Mouse (Mus musculus): ENCODE data around the gene Asb8. TPM values are rescaled to one million over a fixed set of nuclear protein-coding genes. Genes with fewer than 3 reads are reported as not detected.

Asb8 gene
- polyA plus RNA-seq, 1 experiment from 2014 or later = 49.2 TPM

- Histone ChIP-seq H3K27me3 (no peaks in the 10 kb centered on the region), H3K27ac (no peak overlapping the region), H3K36me3 (no peaks in the 10 kb centered on the region), H3K9ac (no peak overlapping the region), H3K4me3 (no peak overlapping the region), H3K4me2 (no peak overlapping the region), H3K9me3 (no peaks in the 10 kb centered on the region), H3K4me1 (peaks cover 3% of the 10 kb centered on the region; the same call in 1 of the 2 replicates)
- no peak for ATAC-seq (ENCODE audit: insufficient number of reproducible peaks, insufficient read depth, low FRiP score, low TSS enrichment, low read depth)
- WGBS = 78% methylated on average over 3 of the region's 3 CpGs
These were observed 10.8 kb downstream of the Asb8 start for GRCm38 (mm10) chr15:98154631-98155030.

- no peak overlapping the region for H3K9ac ChIP-seq
- WGBS = 56% methylated on average over 4 of the region's 4 CpGs
- no peaks in the 10 kb centered on the region for H3K9me3 ChIP-seq
- H3K27ac ChIP-seq = no peak overlapping the region
- H3K27me3 ChIP-seq = no peaks in the 10 kb centered on the region
- H3K36me3 ChIP-seq = no peaks in the 10 kb centered on the region
- H3K4me2 ChIP-seq = no peak overlapping the region
- H3K4me1 ChIP-seq = peaks cover 3% of the 10 kb centered on the region; the same call in 1 of the 2 replicates
- no peak overlapping the region for H3K4me3 ChIP-seq
- ATAC-seq (ENCODE audit: insufficient number of reproducible peaks, insufficient read depth, low FRiP score, low TSS enrichment, low read depth) = no peak
These were observed 11.3 kb downstream of the Asb8 start for GRCm38 (mm10) chr15:98154146-98154545.

- Histone ChIP-seq H3K9me3 (no peaks in the 10 kb centered on the region), H3K9ac (no peak overlapping the region), H3K36me3 (no peaks in the 10 kb centered on the region), H3K4me1 (peaks cover 3% of the 10 kb centered on the region; the same call in 1 of the 2 replicates), H3K4me2 (no peak overlapping the region), H3K27ac (no peak overlapping the region), H3K27me3 (no peaks in the 10 kb centered on the region), H3K4me3 (no peak overlapping the region)
- 19% methylated on average over 3 of the region's 3 CpGs for whole genome bisulfite sequencing
- ATAC-seq (ENCODE audit: insufficient number of reproducible peaks, insufficient read depth, low FRiP score, low TSS enrichment, low read depth) = no peak
These were observed 11.8 kb downstream of the Asb8 start for GRCm38 (mm10) chr15:98153625-98154024.

- Histone ChIP-seq H3K4me2 (no peak overlapping the region), H3K9me3 (no peaks in the 10 kb centered on the region), H3K9ac (no peak overlapping the region), H3K36me3 (no peaks in the 10 kb centered on the region), H3K4me3 (no peak overlapping the region), H3K27ac (no peak overlapping the region), H3K4me1 (peaks cover 3% of the 10 kb centered on the region; the same call in 1 of the 2 replicates), H3K27me3 (no peaks in the 10 kb centered on the region)
- no peak for ATAC-seq (ENCODE audit: insufficient number of reproducible peaks, insufficient read depth, low FRiP score, low TSS enrichment, low read depth)
- 40% methylated on average over 7 of the region's 7 CpGs for WGBS
These were observed 12.5 kb downstream of the Asb8 start for GRCm38 (mm10) chr15:98152916-98153315.

GRCm38 (mm10) chr15:98149166-98149602 lies 16.2 kb downstream of the Asb8 start:
- Histone ChIP-seq H3K27me3 (no peaks in the 10 kb centered on the region), H3K4me1 (peaks cover 14% of the 10 kb centered on the region), H3K9me3 (no peaks in the 10 kb centered on the region), H3K27ac (no peak overlapping the region), H3K36me3 (no peaks in the 10 kb centered on the region), H3K4me2 (no peak overlapping the region), H3K4me3 (no peak overlapping the region), H3K9ac (no peak overlapping the region)
- no peak for ATAC-seq (ENCODE audit: insufficient number of reproducible peaks, insufficient read depth, low FRiP score, low TSS enrichment, low read depth)
- 55% methylated on average over 10 of the region's 10 CpGs for WGBS

- Histone ChIP-seq H3K4me3 (no peak overlapping the region), H3K4me2 (no peak overlapping the region), H3K36me3 (no peaks in the 10 kb centered on the region), H3K4me1 (peaks cover 14% of the 10 kb centered on the region), H3K9me3 (no peaks in the 10 kb centered on the region), H3K27me3 (no peaks in the 10 kb centered on the region), H3K27ac (no peak overlapping the region), H3K9ac (no peak overlapping the region)
- no peak for ATAC-seq (ENCODE audit: insufficient number of reproducible peaks, insufficient read depth, low FRiP score, low TSS enrichment, low read depth)
- 75% methylated on average over 3 of the region's 3 CpGs for WGBS
These were observed 17.1 kb downstream of the Asb8 start for GRCm38 (mm10) chr15:98148356-98148755.

GRCm38 (mm10) chr15:98145559-98146181 lies 19.8 kb downstream of the Asb8 start:
- Histone ChIP-seq H3K27me3 (no peaks in the 10 kb centered on the region), H3K4me1 (peaks cover 11% of the 10 kb centered on the region), H3K27ac (peak overlapping the region; percentile 85), H3K9me3 (no peaks in the 10 kb centered on the region), H3K9ac (peak overlapping the region; percentile 92), H3K4me2 (peak overlapping the region; percentile 84), H3K4me3 (peak overlapping the region; percentile 87), H3K36me3 (peaks cover 16% of the 10 kb centered on the region)
- peak; percentile 91 for ATAC-seq (ENCODE audit: insufficient number of reproducible peaks, insufficient read depth, low FRiP score, low TSS enrichment, low read depth)
- under 1% methylated on average over 38 of the region's 38 CpGs for WGBS

GRCm38 (mm10) chr15:98144861-98145507 lies 20.4 kb downstream of the Asb8 start:
- Histone ChIP-seq H3K4me2 (peak overlapping the region; percentile 84), H3K27ac (peak overlapping the region; percentile 85), H3K4me3 (peak overlapping the region; percentile 87), H3K36me3 (peaks cover 22% of the 10 kb centered on the region), H3K4me1 (peaks cover 11% of the 10 kb centered on the region), H3K27me3 (no peaks in the 10 kb centered on the region), H3K9me3 (no peaks in the 10 kb centered on the region), H3K9ac (peak overlapping the region; percentile 92)
- ATAC-seq (ENCODE audit: insufficient number of reproducible peaks, insufficient read depth, low FRiP score, low TSS enrichment, low read depth) = peak; percentile 62
- under 1% methylated on average over 36 of the region's 36 CpGs for WGBS

- Histone ChIP-seq H3K4me3 (no peak overlapping the region), H3K27ac (no peak overlapping the region), H3K4me1 (peaks cover 11% of the 10 kb centered on the region), H3K9me3 (no peaks in the 10 kb centered on the region), H3K36me3 (peaks cover 44% of the 10 kb centered on the region), H3K9ac (no peak overlapping the region), H3K27me3 (no peaks in the 10 kb centered on the region), H3K4me2 (no peak overlapping the region)
- WGBS = 79% methylated on average over 10 of the region's 10 CpGs
- no peak for ATAC-seq (ENCODE audit: insufficient number of reproducible peaks, insufficient read depth, low FRiP score, low TSS enrichment, low read depth)
These were observed 22.9 kb downstream of the Asb8 start for GRCm38 (mm10) chr15:98142515-98142914.

- 84% methylated on average over 5 of the region's 5 CpGs for WGBS
- peaks cover 60% of the 10 kb centered on the region for H3K36me3 ChIP-seq
These were observed 24.6 kb downstream of the Asb8 start for GRCm38 (mm10) chr15:98140809-98141208.

GRCm38 (mm10) chr15:98139763-98140162 lies 25.7 kb downstream of the Asb8 start:
- Histone ChIP-seq H3K9ac (no peak overlapping the region), H3K9me3 (no peaks in the 10 kb centered on the region), H3K27ac (no peak overlapping the region), H3K4me2 (no peak overlapping the region), H3K4me3 (no peak overlapping the region), H3K36me3 (peaks cover 71% of the 10 kb centered on the region), H3K4me1 (peaks cover 6% of the 10 kb centered on the region), H3K27me3 (no peaks in the 10 kb centered on the region)
- ATAC-seq (ENCODE audit: insufficient number of reproducible peaks, insufficient read depth, low FRiP score, low TSS enrichment, low read depth) = no peak
- WGBS = 89% methylated on average over 7 of the region's 7 CpGs

More at GRCm38 (mm10) chr15:98140809-98141208, 24.6 kb downstream of the Asb8 start:
- Histone ChIP-seq H3K9ac (no peak overlapping the region), H3K4me1 (peaks cover 8% of the 10 kb centered on the region), H3K27me3 (no peaks in the 10 kb centered on the region), H3K4me2 (no peak overlapping the region), H3K27ac (no peak overlapping the region), H3K9me3 (no peaks in the 10 kb centered on the region), H3K4me3 (no peak overlapping the region)
- no peak for ATAC-seq (ENCODE audit: insufficient number of reproducible peaks, insufficient read depth, low FRiP score, low TSS enrichment, low read depth)

- WGBS = 93% methylated on average over 9 of the region's 9 CpGs
- H3K4me2 ChIP-seq = no peak overlapping the region
- H3K9ac ChIP-seq = no peak overlapping the region
- no peak for ATAC-seq (ENCODE audit: insufficient number of reproducible peaks, insufficient read depth, low FRiP score, low TSS enrichment, low read depth)
- no peak overlapping the region for H3K27ac ChIP-seq
- H3K4me1 ChIP-seq = no peaks in the 10 kb centered on the region
- H3K4me3 ChIP-seq = no peak overlapping the region
- H3K27me3 ChIP-seq = no peaks in the 10 kb centered on the region
- peaks cover 93% of the 10 kb centered on the region for H3K36me3 ChIP-seq
- H3K9me3 ChIP-seq = no peaks in the 10 kb centered on the region
These were observed 28.6 kb downstream of the Asb8 start for GRCm38 (mm10) chr15:98136871-98137270.

Data from embryonic facial prominence, embryonic 13.5 days (tissue).